Mouse (Mus musculus): ENCODE results near the gene Hip1. TPM values are rescaled to one million over a fixed set of nuclear protein-coding genes. Genes with fewer than 3 reads are reported as not detected.

The Hip1 gene
- total and polyA plus RNA-seq, 2 experiments from 2014 or later, result 24.9 to 126 TPM

DNA sequence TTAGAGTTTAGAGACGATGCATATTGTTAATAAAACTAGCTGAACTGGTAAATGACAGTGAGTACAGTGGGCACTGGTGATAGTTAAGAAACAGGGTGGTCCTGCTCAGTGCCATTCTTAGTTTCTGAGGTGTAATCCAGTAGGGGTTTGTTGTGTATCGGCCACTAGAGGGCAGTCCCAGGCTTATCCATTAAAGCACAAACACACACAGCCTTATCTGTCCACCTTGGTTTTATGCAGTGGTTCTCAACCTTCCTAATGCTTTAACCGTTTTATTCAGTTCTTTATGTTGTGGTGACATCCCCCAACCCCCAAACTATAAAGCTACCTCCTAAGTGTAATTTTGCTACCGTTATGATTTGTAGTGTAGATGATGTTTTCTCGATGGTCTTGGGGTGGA lies 149.1 kb downstream of the Hip1 start:
- H3K36me3 ChIP-seq (ENCODE audit: insufficient read depth, low read length), result peaks cover 13% of the 10 kb centered on the region; the same call in 1 of the 2 replicates
- TF ChIP-seq CTCF (IDR thresholded peaks at IDR 0.05), result peak; percentile 74
- H3K4me2 ChIP-seq (ENCODE audit: low read depth, low read length, poor library complexity, severe bottlenecking), result no peak overlapping the region
- H3K9ac ChIP-seq (replicated peaks; ENCODE audit: low read length, poor library complexity, severe bottlenecking), result no peak overlapping the region
- H3K27me3 ChIP-seq (ENCODE audit: insufficient read depth, low read length), result no peaks in the 10 kb centered on the region
- ATAC-seq (ENCODE audit: low FRiP score) (no peak), DNase-seq (ENCODE audit: low spot score) (peak; percentile 64)
- H3K4me1 ChIP-seq (ENCODE audit: insufficient read depth, low read length), result no peaks in the 10 kb centered on the region
- 51% methylated on average over 5 of the region's 5 CpGs for WGBS
- H3K9me3 ChIP-seq (ENCODE audit: low read length), result no peaks in the 10 kb centered on the region
- H3K27ac ChIP-seq (ENCODE audit: low read depth, low read length), result no peak overlapping the region
- no peak overlapping the region for H3K4me3 ChIP-seq (ENCODE audit: low read depth, low read length)

DNA sequence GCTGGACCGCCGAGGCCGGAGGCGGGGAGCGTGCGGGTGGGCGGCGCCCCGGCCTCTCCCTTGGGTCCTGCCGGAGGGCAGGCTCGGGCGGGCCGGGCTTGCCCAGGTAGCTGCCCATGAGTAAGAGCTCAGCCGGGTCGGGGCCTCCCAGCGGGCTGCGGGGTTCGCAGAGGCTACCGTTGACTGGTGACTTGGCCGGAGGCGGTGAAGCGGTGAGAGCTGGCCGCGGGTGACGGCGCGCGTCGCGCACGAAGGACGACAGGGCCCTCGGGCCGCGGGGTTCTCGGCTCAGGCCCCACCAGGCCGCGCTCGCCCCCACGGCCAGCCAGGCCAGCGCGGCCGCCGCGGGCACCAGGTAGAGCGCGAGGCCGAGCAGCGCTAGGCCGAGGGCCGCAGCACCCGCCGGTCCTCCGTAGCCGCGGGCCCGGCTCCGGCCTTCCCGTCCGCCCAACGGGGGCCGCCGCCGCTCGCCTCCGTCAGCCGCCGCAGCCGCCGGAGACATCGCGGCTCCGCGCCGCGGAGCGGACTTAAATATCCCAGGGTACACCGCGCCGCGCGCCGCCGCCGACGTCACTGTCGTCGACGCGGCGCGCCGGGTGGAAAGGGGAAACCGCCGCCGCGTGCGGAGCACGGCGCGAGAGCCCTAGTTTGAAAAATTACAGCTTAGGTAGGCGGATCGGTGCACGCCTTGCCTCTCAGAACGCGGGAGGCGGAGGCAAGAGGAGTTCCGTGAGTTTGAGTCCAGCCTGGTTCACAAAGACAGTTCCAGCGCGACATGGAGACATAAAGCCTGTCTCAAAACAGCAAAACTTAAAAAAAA lies 150.7 kb downstream of the Hip1 start, which contains the start of gene Pom121:
Gene Pom121, minus strand, starts transcription at position 543 of the 820 bp plus-strand sequence.
- no peak for TF ChIP-seq CTCF (IDR thresholded peaks at IDR 0.05)
- H3K27me3 ChIP-seq (ENCODE audit: insufficient read depth, low read length), result no peaks in the 10 kb centered on the region
- WGBS, result under 1% methylated on average over 84 of the region's 110 CpGs
- peak within 1 kb of the TSS; percentile 96 for H3K4me3 ChIP-seq (ENCODE audit: low read depth, low read length)
- peak within 1 kb of the TSS; percentile 97 for H3K9ac ChIP-seq (replicated peaks; ENCODE audit: low read length, poor library complexity, severe bottlenecking)
- H3K4me2 ChIP-seq (ENCODE audit: low read depth, low read length, poor library complexity, severe bottlenecking), result peak within 1 kb of the TSS; percentile 79
- DNase-seq (ENCODE audit: low spot score) (peak; percentile 93), ATAC-seq (ENCODE audit: low FRiP score) (peak; percentile 89)
- peak within 1 kb of the TSS; percentile 78 for H3K27ac ChIP-seq (ENCODE audit: low read depth, low read length)
- H3K4me1 ChIP-seq (ENCODE audit: insufficient read depth, low read length), result no peaks in the 10 kb centered on the region
- H3K36me3 ChIP-seq (ENCODE audit: insufficient read depth, low read length), result peaks cover 25% of the 10 kb centered on the region
- H3K9me3 ChIP-seq (ENCODE audit: low read length), result no peaks in the 10 kb centered on the region

DNA sequence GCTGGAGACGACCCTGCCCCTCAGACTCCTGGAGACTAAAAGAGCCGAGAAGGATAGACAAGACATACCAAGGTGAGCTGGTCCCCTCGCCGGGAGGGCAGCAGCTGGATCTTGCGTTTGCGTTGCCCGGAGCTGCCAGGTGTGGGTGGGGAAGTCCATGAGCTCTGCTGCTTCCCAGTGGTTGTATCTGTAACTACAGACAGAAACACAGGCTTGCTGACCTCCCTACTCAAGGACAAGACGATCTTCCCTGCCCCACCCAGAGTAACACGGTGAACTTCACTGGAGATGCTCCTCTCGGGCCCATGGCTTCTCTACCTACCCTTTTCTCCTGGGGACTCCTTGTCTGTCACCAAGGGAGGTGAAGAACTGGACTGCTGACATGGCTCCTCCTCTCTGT lies 161.1 kb downstream of the Hip1 start:
- Histone ChIP-seq H3K9me3 (ENCODE audit: low read length) (no peaks in the 10 kb centered on the region), H3K36me3 (ENCODE audit: insufficient read depth, low read length) (peaks cover 78% of the 10 kb centered on the region), H3K4me2 (ENCODE audit: low read depth, low read length, poor library complexity, severe bottlenecking) (no peak overlapping the region), H3K27me3 (ENCODE audit: insufficient read depth, low read length) (no peaks in the 10 kb centered on the region), H3K4me3 (ENCODE audit: low read depth, low read length) (no peak overlapping the region), H3K27ac (ENCODE audit: low read depth, low read length) (no peak overlapping the region), H3K9ac (replicated peaks; ENCODE audit: low read length, poor library complexity, severe bottlenecking) (no peak overlapping the region), H3K4me1 (ENCODE audit: insufficient read depth, low read length) (no peaks in the 10 kb centered on the region)
- TF ChIP-seq CTCF (IDR thresholded peaks at IDR 0.05), result no peak
- ATAC-seq (ENCODE audit: low FRiP score) (no peak), DNase-seq (ENCODE audit: low spot score) (no peak)
- 86% methylated on average over 10 of the region's 10 CpGs for WGBS

DNA sequence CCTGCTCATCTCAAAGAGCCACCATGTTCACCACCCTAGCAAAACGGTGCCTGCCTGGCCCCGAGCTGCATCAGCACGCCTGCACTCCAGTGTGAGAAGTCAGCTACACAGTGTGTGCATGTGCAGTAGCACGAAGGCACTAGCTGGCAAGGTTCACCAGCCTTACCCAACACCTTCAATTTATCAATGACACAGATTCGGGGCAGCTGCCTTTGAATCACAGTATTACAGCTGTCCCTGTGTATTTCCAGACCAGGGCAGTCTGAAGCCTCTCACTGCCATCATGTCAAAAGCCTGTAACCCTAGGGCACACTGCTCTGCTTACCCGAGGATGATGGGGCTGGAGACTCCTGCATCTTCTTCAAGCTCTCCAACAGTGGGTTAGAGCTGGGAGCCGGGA lies 162.2 kb downstream of the Hip1 start:
- H3K9ac ChIP-seq (replicated peaks; ENCODE audit: low read length, poor library complexity, severe bottlenecking), result no peak overlapping the region
- no peaks in the 10 kb centered on the region for H3K9me3 ChIP-seq (ENCODE audit: low read length)
- H3K27ac ChIP-seq (ENCODE audit: low read depth, low read length), result no peak overlapping the region
- no peak for ATAC-seq (ENCODE audit: low FRiP score)
- H3K27me3 ChIP-seq (ENCODE audit: insufficient read depth, low read length), result no peaks in the 10 kb centered on the region
- no peak overlapping the region for H3K4me3 ChIP-seq (ENCODE audit: low read depth, low read length)
- no peaks in the 10 kb centered on the region for H3K4me1 ChIP-seq (ENCODE audit: insufficient read depth, low read length)
- H3K4me2 ChIP-seq (ENCODE audit: low read depth, low read length, poor library complexity, severe bottlenecking), result no peak overlapping the region
- no peak for DNase-seq (ENCODE audit: low spot score)
- H3K36me3 ChIP-seq (ENCODE audit: insufficient read depth, low read length), result peaks cover 86% of the 10 kb centered on the region
- WGBS, result 92% methylated on average over 7 of the region's 7 CpGs
- TF ChIP-seq CTCF (IDR thresholded peaks at IDR 0.05), result no peak

DNA sequence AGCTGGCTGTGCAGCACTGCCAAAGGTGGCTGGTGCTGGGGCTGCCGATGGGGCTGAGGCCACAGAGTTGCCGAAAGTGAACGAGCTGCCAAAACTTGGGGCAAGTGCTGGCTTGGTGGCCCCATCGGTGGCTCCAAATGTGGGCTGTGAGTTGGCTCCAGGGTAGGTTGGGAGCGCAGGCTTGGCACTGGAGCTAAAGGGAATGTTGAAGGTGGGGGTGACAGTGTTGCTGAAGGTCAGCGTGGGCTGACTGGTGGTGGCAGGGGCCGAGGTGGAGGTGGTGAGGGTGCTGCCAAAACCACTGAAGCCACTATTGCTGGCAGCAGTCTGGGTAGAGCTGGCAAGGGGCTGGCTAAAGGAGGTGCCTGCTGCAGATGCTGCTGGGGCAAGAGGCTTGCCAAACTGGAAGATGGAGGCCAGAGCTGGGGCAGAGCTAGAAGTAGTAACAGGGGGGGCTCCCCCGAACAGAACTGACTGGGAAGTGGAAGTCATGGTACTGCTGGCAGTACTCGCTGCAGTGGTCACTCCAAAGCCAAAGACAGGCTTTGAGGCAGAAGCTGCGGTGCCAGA lies 163.5 kb downstream of the Hip1 start:
- TF ChIP-seq CTCF (IDR thresholded peaks at IDR 0.05), result no peak
- ATAC-seq (ENCODE audit: low FRiP score) (no peak), DNase-seq (ENCODE audit: low spot score) (no peak)
- Histone ChIP-seq H3K4me1 (ENCODE audit: insufficient read depth, low read length) (no peaks in the 10 kb centered on the region), H3K27ac (ENCODE audit: low read depth, low read length) (no peak overlapping the region), H3K36me3 (ENCODE audit: insufficient read depth, low read length) (peaks cover 80% of the 10 kb centered on the region), H3K9me3 (ENCODE audit: low read length) (no peaks in the 10 kb centered on the region), H3K4me3 (ENCODE audit: low read depth, low read length) (no peak overlapping the region), H3K4me2 (ENCODE audit: low read depth, low read length, poor library complexity, severe bottlenecking) (no peak overlapping the region), H3K9ac (replicated peaks; ENCODE audit: low read length, poor library complexity, severe bottlenecking) (no peak overlapping the region), H3K27me3 (ENCODE audit: insufficient read depth, low read length) (no peaks in the 10 kb centered on the region)
- 94% methylated on average over 10 of the region's 10 CpGs for WGBS

DNA sequence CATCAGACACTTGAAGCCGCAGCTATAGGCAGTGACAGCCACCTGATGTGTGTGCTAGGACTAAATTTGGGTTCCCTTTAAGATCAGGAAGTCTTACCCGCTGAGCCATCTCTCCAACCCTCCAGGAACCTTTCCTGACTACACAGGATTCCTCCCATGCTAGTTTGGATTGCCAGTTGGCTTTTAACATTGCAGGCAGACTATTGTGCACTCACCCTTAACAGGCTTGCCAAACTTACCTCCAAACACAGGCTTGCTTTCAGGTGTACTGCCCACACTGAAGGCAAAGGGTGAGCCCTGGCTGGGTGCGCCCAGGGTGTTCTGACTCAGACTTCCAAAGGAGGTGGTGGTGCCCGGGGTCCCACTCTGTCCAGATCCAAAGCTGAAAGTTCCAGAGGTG lies 164.2 kb downstream of the Hip1 start:
- no peaks in the 10 kb centered on the region for H3K9me3 ChIP-seq (ENCODE audit: low read length)
- no peak overlapping the region for H3K4me2 ChIP-seq (ENCODE audit: low read depth, low read length, poor library complexity, severe bottlenecking)
- peaks cover 85% of the 10 kb centered on the region for H3K36me3 ChIP-seq (ENCODE audit: insufficient read depth, low read length)
- no peak overlapping the region for H3K27ac ChIP-seq (ENCODE audit: low read depth, low read length)
- no peaks in the 10 kb centered on the region for H3K27me3 ChIP-seq (ENCODE audit: insufficient read depth, low read length)
- no peak overlapping the region for H3K9ac ChIP-seq (replicated peaks; ENCODE audit: low read length, poor library complexity, severe bottlenecking)
- ATAC-seq (ENCODE audit: low FRiP score) (no peak), DNase-seq (ENCODE audit: low spot score) (no peak)
- WGBS, result 91% methylated on average over 4 of the region's 4 CpGs
- no peak for TF ChIP-seq CTCF (IDR thresholded peaks at IDR 0.05)
- no peaks in the 10 kb centered on the region for H3K4me1 ChIP-seq (ENCODE audit: insufficient read depth, low read length)
- no peak overlapping the region for H3K4me3 ChIP-seq (ENCODE audit: low read depth, low read length)

Measured in midbrain, postnatal 0 days (tissue).